Mouse (Mus musculus) liver, adult 2 months (tissue): ENCODE results near the gene Arpin. TPM values are rescaled to one million over a fixed set of nuclear protein-coding genes. Genes with fewer than 3 reads are reported as not detected.

Source experiments
- DNase-seq: peaks from one replicate; pipeline ENCODE4 v3.0.0-alpha.2; 2011; ENCODE audit warnings: low read depth, low spot score; ENCODE audit errors: extremely low read depth
- H3K27ac ChIP-seq: fragments of 200-500 bp; replicated peaks from 2 replicates; pipeline ENCODE4 v1.5.1; 2012; ENCODE audit warnings: low read depth, mild to moderate bottlenecking, control low read depth, inconsistent platforms, low read length; ENCODE audit not compliant: insufficient read depth
- H3K27me3 ChIP-seq: fragments of 200-500 bp; 2 replicates; pipeline ENCODE4 v1.6.1; 2012; ENCODE audit warnings: mild to moderate bottlenecking, moderate library complexity, low read length, inconsistent platforms; ENCODE audit not compliant: control insufficient read depth, insufficient read depth
- H3K36me3 ChIP-seq: fragments of 200-500 bp; 2 replicates; pipeline ENCODE4 v1.6.1; 2012; ENCODE audit warnings: low read length, inconsistent platforms; ENCODE audit not compliant: control insufficient read depth, insufficient read depth
- H3K4me1 ChIP-seq: fragments of 200-500 bp; 2 replicates; pipeline ENCODE4 v1.6.1; 2011; ENCODE audit warnings: low read length; ENCODE audit not compliant: control insufficient read depth, insufficient read depth
- H3K4me3 ChIP-seq: fragments of 200-500 bp; 2 replicates; pipeline ENCODE4 v1.5.1; 2011; ENCODE audit warnings: low read depth, mild to moderate bottlenecking, control low read depth, low read length, moderate library complexity; ENCODE audit not compliant: insufficient read depth
- H3K79me2 ChIP-seq: fragments of 200-500 bp; 2 replicates; pipeline ENCODE4 v1.6.1; 2012; ENCODE audit warnings: inconsistent platforms, mild to moderate bottlenecking, low read length, moderate library complexity; ENCODE audit not compliant: control insufficient read depth, insufficient read depth
- H3K9ac ChIP-seq: fragments of 200-500 bp; 2 replicates; pipeline ENCODE4 v1.6.1; 2012; ENCODE audit warnings: low read depth, mild to moderate bottlenecking, control low read depth, inconsistent platforms, low read length
- CTCF ChIP-seq: fragments of 200-500 bp; IDR thresholded peaks from 2 replicates; pipeline ENCODE4 v1.5.1; 2011; ENCODE audit warnings: low read depth, low read length, control low read depth
- POLR2A ChIP-seq: fragments of 200-500 bp; IDR thresholded peaks from 2 replicates; pipeline ENCODE4 v1.6.1; 2011; ENCODE audit warnings: low read length, control low read depth; ENCODE audit not compliant: insufficient read depth; ENCODE audit errors: extremely low read depth
- WGBS: fragments of 180-500 bp; shearing (Covaris S2); methylation state at CpG from one replicate; pipeline ENCODE4 v1.1.7; 2018; 5-methylcytosine and 5-hydroxymethylcytosine counted together
- polyA plus RNA-seq: library from polyadenylated mRNA; depleted of rRNA; stranded (reverse); fragments of >200 nt; gene quantifications from 2 replicates; pipeline ENCODE4 v1.2.3, GENCODE M21; 2012
- total RNA-seq: library from RNA; depleted of rRNA; stranded (reverse); fragments of >200 nt; gene quantifications from 2 replicates; pipeline ENCODE4 v1.2.3, GENCODE M21; 2014

Gene Arpin
- total and polyA plus RNA-seq, 2 experiments: 3.5 to 7.3 TPM

GRCm38 (mm10) chr7:79890436-79891221, 44.5 kb downstream of the Arpin start:
- TF ChIP-seq POLR2A (no peak), CTCF (no peak)
- WGBS: 93% methylated on average over 15 of the region's 15 CpGs
- H3K27ac ChIP-seq: no peak overlapping the region
- peak; percentile 55 for DNase-seq
- no peaks in the 10 kb centered on the region for H3K27me3 ChIP-seq
- H3K79me2 ChIP-seq: peaks cover 2% of the 10 kb centered on the region; the same call in 1 of the 2 replicates
- H3K4me1 ChIP-seq: no peaks in the 10 kb centered on the region
- peaks cover 2% of the 10 kb centered on the region; the same call in 1 of the 2 replicates for H3K36me3 ChIP-seq
- no peak overlapping the region for H3K4me3 ChIP-seq
- H3K9ac ChIP-seq: no peak overlapping the region

GRCm38 (mm10) chr7:79888603-79889002, 46.6 kb downstream of the Arpin start:
- peaks cover 4% of the 10 kb centered on the region; the same call in 1 of the 2 replicates for H3K36me3 ChIP-seq
- no peak overlapping the region for H3K9ac ChIP-seq
- no peak overlapping the region for H3K27ac ChIP-seq
- DNase-seq: no peak
- TF ChIP-seq CTCF (no peak), POLR2A (no peak)
- peaks cover under 1% of the 10 kb centered on the region; the same call in 1 of the 2 replicates for H3K4me1 ChIP-seq
- H3K27me3 ChIP-seq: no peaks in the 10 kb centered on the region
- 96% methylated on average over 9 of the region's 9 CpGs for WGBS
- peaks cover under 1% of the 10 kb centered on the region; the same call in 1 of the 2 replicates for H3K79me2 ChIP-seq
- no peak overlapping the region for H3K4me3 ChIP-seq

GRCm38 (mm10) chr7:79883613-79884334, 51.4 kb downstream of the Arpin start:
- H3K4me3 ChIP-seq: no peak overlapping the region
- TF ChIP-seq POLR2A (no peak), CTCF (no peak)
- peaks cover 5% of the 10 kb centered on the region for H3K36me3 ChIP-seq
- peak; percentile 85 for DNase-seq
- H3K79me2 ChIP-seq: no peaks in the 10 kb centered on the region
- peaks cover 4% of the 10 kb centered on the region for H3K4me1 ChIP-seq
- H3K9ac ChIP-seq: no peak overlapping the region
- no peaks in the 10 kb centered on the region for H3K27me3 ChIP-seq
- 65% methylated on average over 7 of the region's 7 CpGs for WGBS
- H3K27ac ChIP-seq: peak overlapping the region; percentile 33

- WGBS: 97% methylated on average over 6 of the region's 6 CpGs
- H3K79me2 ChIP-seq: no peaks in the 10 kb centered on the region
- H3K27ac ChIP-seq: no peak overlapping the region
- H3K36me3 ChIP-seq: peaks cover 5% of the 10 kb centered on the region
- no peak overlapping the region for H3K9ac ChIP-seq
- H3K27me3 ChIP-seq: no peaks in the 10 kb centered on the region
- TF ChIP-seq CTCF (no peak), POLR2A (no peak)
- H3K4me1 ChIP-seq: peaks cover 4% of the 10 kb centered on the region
- no peak overlapping the region for H3K4me3 ChIP-seq
- no peak for DNase-seq
Observed at GRCm38 (mm10) chr7:79881901-79882300, 53.3 kb downstream of the Arpin start.

GRCm38 (mm10) chr7:79880998-79881397, 54.2 kb downstream of the Arpin start:
- H3K79me2 ChIP-seq: no peaks in the 10 kb centered on the region
- no peak for DNase-seq
- no peak overlapping the region for H3K9ac ChIP-seq
- H3K27me3 ChIP-seq: no peaks in the 10 kb centered on the region
- H3K27ac ChIP-seq: no peak overlapping the region
- TF ChIP-seq POLR2A: no peak
- peaks cover 5% of the 10 kb centered on the region for H3K36me3 ChIP-seq
- no peak overlapping the region for H3K4me3 ChIP-seq
- H3K4me1 ChIP-seq: peaks cover 4% of the 10 kb centered on the region
- WGBS: 85% methylated on average over 3 of the region's 3 CpGs
